Mouse (Mus musculus) heart, postnatal 0 days (tissue): ENCODE data around the gene Kctd13.

Source experiments
- CTCF ChIP-seq: IDR thresholded peaks from 2 replicates; pipeline ENCODE4 v1.5.1; 2016; ENCODE audit warnings: antibody characterized with exemption, control low read depth, low read depth
- EP300 ChIP-seq: IDR thresholded peaks from 2 replicates; pipeline ENCODE4 v1.6.1; 2016; ENCODE audit warnings: antibody characterized with exemption, low read depth

- TF ChIP-seq CTCF (no peak), EP300 (no peak)
Measured at GRCm38 (mm10) chr7:126950647-126951615, 22.3 kb downstream of the Kctd13 start.
